Mouse (Mus musculus): Measurements from ENCODE around the gene Zc3h12a. TPM values are rescaled to one million over a fixed set of nuclear protein-coding genes. Genes with fewer than 3 reads are reported as not detected.

Gene Zc3h12a
- total and polyA plus RNA-seq, 3 experiments: 0.92 to 3.3 TPM; not detected in 1

DNA sequence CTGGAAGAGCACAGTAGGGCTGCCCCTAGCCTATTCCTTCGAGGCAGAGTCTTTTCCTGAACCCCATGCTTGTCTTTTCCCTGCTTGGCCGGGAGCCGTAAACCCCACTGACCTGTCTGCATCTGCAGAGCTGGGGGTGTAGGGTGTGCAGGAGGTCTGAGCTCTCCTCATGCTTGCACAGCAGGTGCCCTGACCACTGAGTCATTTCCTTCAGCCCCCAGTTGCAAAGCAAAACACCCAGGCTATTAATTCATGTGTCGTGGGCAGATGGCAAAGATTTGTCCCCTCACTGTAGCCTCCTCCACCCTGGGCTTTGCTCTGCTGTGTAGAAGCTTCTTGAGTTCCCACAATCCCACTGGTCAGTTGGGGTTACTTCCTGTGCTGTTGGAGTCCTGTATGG is 30.2 kb downstream of the Zc3h12a start:
- no peak for DNase-seq (ENCODE audit: low read depth, low spot score)
- Histone ChIP-seq H3K9ac (ENCODE audit: control insufficient read depth, low read depth, low read length, poor library complexity, severe bottlenecking) (no peak overlapping the region), H3K27ac (ENCODE audit: control insufficient read depth, low read depth, low read length) (no peak overlapping the region), H3K36me3 (ENCODE audit: control insufficient read depth in 1 of 2, insufficient read depth in 2 of 2, low read length in 2 of 2) (no peaks in the 10 kb centered on the region; a peak in 1 of 4 replicates), H3K9me3 (replicated peaks; ENCODE audit: insufficient read depth, low read length) (no peaks in the 10 kb centered on the region), H3K4me3 (ENCODE audit: control insufficient read depth in 1 of 2, insufficient read depth in 1 of 2, low read depth in 2 of 2, low read length in 2 of 2) (no peak overlapping the region), H3K27me3 (ENCODE audit: control insufficient read depth in 1 of 2, insufficient read depth in 2 of 2, low read length in 2 of 2) (no peaks in the 10 kb centered on the region), H3K79me2 (ENCODE audit: control insufficient read depth, insufficient read depth, low read length, poor library complexity) (no peaks in the 10 kb centered on the region; the same call in 1 of the 2 replicates), H3K4me1 (ENCODE audit: control insufficient read depth in 1 of 2, insufficient read depth in 2 of 2, low read length in 2 of 2) (no peaks in the 10 kb centered on the region)
- TF ChIP-seq KAT2A (conservative IDR thresholded peaks at IDR 0.05; ENCODE audit: low read depth, low read length) (no peak), HCFC1 (IDR thresholded peaks at IDR 0.05; ENCODE audit: low read depth, low read length) (no peak), GABPA (IDR thresholded peaks at IDR 0.05; ENCODE audit: low read depth, low read length) (no peak), TBP (IDR thresholded peaks at IDR 0.05; ENCODE audit: low read depth, low read length) (no peak), MXI1 (IDR thresholded peaks at IDR 0.05; ENCODE audit: low read depth, low read length) (no peak), MAX (IDR thresholded peaks at IDR 0.05; ENCODE audit: low read length) (no peak), MAZ (IDR thresholded peaks at IDR 0.05; ENCODE audit: low read depth, low read length) (no peak), NRF1 (IDR thresholded peaks at IDR 0.05; ENCODE audit: insufficient read depth, low read depth, low read length, poor library complexity, severe bottlenecking) (no peak), ZKSCAN1 (IDR thresholded peaks at IDR 0.05; ENCODE audit: low read depth, low read length) (no peak), USF2 (IDR thresholded peaks at IDR 0.05; ENCODE audit: borderline replicate concordance in 1 of 2, insufficient read depth in 1 of 2, low read depth in 1 of 2, low read length in 2 of 2) (no peak), RCOR1 (IDR thresholded peaks at IDR 0.05; ENCODE audit: low read depth, low read length) (no peak), ZNF384 (IDR thresholded peaks at IDR 0.05; ENCODE audit: low read depth, low read length) (no peak), CHD1 (IDR thresholded peaks at IDR 0.05; ENCODE audit: low read depth, low read length) (no peak), ETS1 (IDR thresholded peaks at IDR 0.05; ENCODE audit: low read depth, low read length) (no peak), USF1 (IDR thresholded peaks at IDR 0.05; ENCODE audit: low read depth, low read length) (no peak), CTCF (IDR thresholded peaks at IDR 0.05 in 2 of 3, conservative IDR thresholded peaks at IDR 0.05 in 1 of 3; ENCODE audit: control insufficient read depth in 1 of 3, insufficient read depth in 1 of 3, low read depth in 2 of 3, low read length in 3 of 3, poor library complexity in 1 of 3, severe bottlenecking in 1 of 3) (no peak), UBTF (IDR thresholded peaks at IDR 0.05; ENCODE audit: borderline replicate concordance, insufficient read depth, low read depth, low read length) (no peak), POLR2AphosphoS5 (IDR thresholded peaks at IDR 0.05; ENCODE audit: borderline replicate concordance, low read depth, low read length) (no peak), CHD2 (IDR thresholded peaks at IDR 0.05; ENCODE audit: low read length) (no peak), MYC (IDR thresholded peaks at IDR 0.05; ENCODE audit: low read depth, low read length) (no peak)

DNA sequence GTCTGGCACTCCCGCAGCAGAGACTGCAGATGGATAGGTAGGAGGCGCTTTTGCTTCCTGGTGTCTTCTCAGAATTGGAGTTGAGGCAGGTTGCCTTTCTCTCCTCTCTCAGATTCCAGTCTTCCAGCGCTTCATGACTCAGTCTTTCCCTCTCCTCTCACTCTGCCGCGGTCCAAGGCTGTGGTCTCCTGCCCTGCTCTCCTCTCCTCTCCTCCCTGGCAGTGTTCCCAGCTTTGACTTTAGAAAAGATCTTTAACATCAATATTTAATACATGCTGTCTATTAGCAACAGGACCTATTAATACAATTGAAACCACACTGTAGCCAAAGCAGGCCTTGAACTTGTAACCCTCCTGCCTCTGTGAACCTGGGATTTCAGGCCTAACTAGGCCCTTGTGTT is 31.6 kb downstream of the Zc3h12a start:
- Histone ChIP-seq H3K27ac (ENCODE audit: control insufficient read depth, low read depth, low read length) (no peak overlapping the region), H3K27me3 (ENCODE audit: control insufficient read depth in 1 of 2, insufficient read depth in 2 of 2, low read length in 2 of 2) (no peaks in the 10 kb centered on the region), H3K4me1 (ENCODE audit: control insufficient read depth in 1 of 2, insufficient read depth in 2 of 2, low read length in 2 of 2) (no peaks in the 10 kb centered on the region), H3K9ac (ENCODE audit: control insufficient read depth, low read depth, low read length, poor library complexity, severe bottlenecking) (no peak overlapping the region), H3K36me3 (ENCODE audit: control insufficient read depth in 1 of 2, insufficient read depth in 2 of 2, low read length in 2 of 2) (no peaks in the 10 kb centered on the region; a peak in 1 of 4 replicates), H3K9me3 (replicated peaks; ENCODE audit: insufficient read depth, low read length) (no peaks in the 10 kb centered on the region), H3K79me2 (ENCODE audit: control insufficient read depth, insufficient read depth, low read length, poor library complexity) (no peaks in the 10 kb centered on the region; the same call in 1 of the 2 replicates), H3K4me3 (ENCODE audit: control insufficient read depth in 1 of 2, insufficient read depth in 1 of 2, low read depth in 2 of 2, low read length in 2 of 2) (no peak overlapping the region)
- DNase-seq (ENCODE audit: low read depth, low spot score): no peak
- TF ChIP-seq MEF2A (IDR thresholded peaks at IDR 0.05; ENCODE audit: extremely low read depth, insufficient replicate concordance, low read depth, low read length, poor library complexity, severe bottlenecking) (no peak), JUND (IDR thresholded peaks at IDR 0.05; ENCODE audit: low read depth, low read length) (no peak), MXI1 (IDR thresholded peaks at IDR 0.05; ENCODE audit: low read depth, low read length) (no peak), SMC3 (IDR thresholded peaks at IDR 0.05; ENCODE audit: low read depth, low read length) (no peak), NELFE (IDR thresholded peaks at IDR 0.05; ENCODE audit: low read depth, low read length) (no peak), GATA1 (IDR thresholded peaks at IDR 0.05; ENCODE audit: low read depth, low read length) (no peak), POLR2A (IDR thresholded peaks at IDR 0.05; ENCODE audit: control insufficient read depth in 1 of 2, insufficient read depth in 1 of 2, low read depth in 1 of 2, low read length in 2 of 2, poor library complexity in 1 of 2) (no peak), EP300 (IDR thresholded peaks at IDR 0.05; ENCODE audit: low read depth in 1 of 2, low read length in 2 of 2) (no peak), RAD21 (IDR thresholded peaks at IDR 0.05; ENCODE audit: low read depth, low read length) (no peak), KAT2A (conservative IDR thresholded peaks at IDR 0.05; ENCODE audit: low read depth, low read length) (no peak), TAL1 (IDR thresholded peaks at IDR 0.05; ENCODE audit: low read length) (no peak), RCOR1 (IDR thresholded peaks at IDR 0.05; ENCODE audit: low read depth, low read length) (no peak), MAFK (IDR thresholded peaks at IDR 0.05; ENCODE audit: borderline replicate concordance, low read depth, low read length) (no peak), ZMIZ1 (IDR thresholded peaks at IDR 0.05; ENCODE audit: low read depth, low read length) (no peak), ZKSCAN1 (IDR thresholded peaks at IDR 0.05; ENCODE audit: low read depth, low read length) (no peak), ZC3H11A (IDR thresholded peaks at IDR 0.05; ENCODE audit: low read depth, low read length) (no peak), UBTF (IDR thresholded peaks at IDR 0.05; ENCODE audit: borderline replicate concordance, insufficient read depth, low read depth, low read length) (no peak)
